Mouse (Mus musculus) heart, adult 18-20 months (tissue): Measurements from ENCODE around the gene Cit. TPM values are rescaled to one million over a fixed set of nuclear protein-coding genes. Genes with fewer than 3 reads are reported as not detected.

Source experiments
- DNase-seq, 2 experiments: peaks; one replicate each; pipeline ENCODE4 v3.0.0; 2021 to 2022; ENCODE audit warnings: mixed read lengths in 1 of 2
- total RNA-seq, 2 experiments: library from RNA; stranded (reverse); gene quantifications; 2 replicates each; pipeline ENCODE4 v1.2.3; 2021

Cit gene
- total RNA-seq, 2 experiments from 2014 or later = 0.77 to 1.0 TPM

DNA sequence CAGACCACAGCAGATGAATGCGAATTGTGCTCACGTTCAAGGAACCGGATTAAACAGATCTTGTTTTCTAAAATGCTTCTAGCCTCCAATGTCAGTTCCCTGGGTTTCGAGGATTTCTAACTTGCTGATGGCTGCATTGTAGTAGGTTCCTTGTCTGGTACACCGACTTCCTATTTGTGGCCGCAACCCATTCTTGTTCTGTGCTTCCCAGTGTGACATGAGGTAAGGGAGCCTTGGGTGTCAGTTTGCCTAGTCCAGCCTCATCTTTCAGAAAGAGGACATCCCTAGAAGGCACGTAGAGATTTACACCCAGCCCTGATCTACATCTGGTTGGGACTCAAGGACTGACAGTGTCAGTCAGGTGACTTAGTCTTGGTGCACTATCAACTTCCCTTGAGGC lies 166.6 kb downstream of the Cit start:
- peak in 1 of 2 experiments; percentile 34 for DNase-seq

DNA sequence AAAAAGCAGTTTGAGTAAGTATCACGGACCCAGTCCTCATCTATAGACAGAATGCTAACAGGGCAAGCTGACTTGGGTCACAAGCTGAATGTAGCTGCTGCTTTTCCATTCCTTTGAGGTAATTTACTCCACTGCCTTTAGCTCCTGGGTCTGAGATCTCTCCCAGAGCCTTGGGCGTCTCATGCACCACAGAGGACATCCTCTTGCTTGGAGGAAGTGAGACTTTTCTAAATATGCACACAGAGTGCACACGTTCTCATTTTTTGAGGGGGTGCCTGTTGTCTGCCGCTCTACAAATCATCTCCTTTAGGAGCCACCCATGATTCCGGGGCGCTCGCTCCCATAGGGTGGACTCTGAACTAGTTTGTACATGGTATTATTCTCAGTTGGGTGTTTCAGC lies 167.4 kb downstream of the Cit start:
- DNase-seq = no peak

DNA sequence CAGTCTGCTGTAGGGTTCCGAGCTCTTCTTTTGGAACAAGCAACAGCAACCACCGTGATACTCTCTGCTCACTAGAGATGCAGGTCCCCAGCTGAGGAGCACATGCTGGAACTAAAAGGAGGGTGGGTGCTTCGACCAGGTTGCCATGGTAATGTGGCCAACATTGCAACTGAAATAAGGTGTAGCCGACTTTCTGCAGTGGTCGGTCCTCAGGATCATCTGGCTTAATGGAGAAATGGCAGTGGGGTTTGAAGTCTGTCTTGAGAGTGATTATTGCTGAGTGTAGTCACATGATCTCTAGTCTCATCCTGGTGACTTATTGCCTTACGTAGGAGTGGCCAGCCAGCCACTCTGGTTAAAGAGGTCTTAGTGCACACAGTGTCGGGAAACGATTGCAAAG lies 168.7 kb downstream of the Cit start:
- no peak for DNase-seq

DNA sequence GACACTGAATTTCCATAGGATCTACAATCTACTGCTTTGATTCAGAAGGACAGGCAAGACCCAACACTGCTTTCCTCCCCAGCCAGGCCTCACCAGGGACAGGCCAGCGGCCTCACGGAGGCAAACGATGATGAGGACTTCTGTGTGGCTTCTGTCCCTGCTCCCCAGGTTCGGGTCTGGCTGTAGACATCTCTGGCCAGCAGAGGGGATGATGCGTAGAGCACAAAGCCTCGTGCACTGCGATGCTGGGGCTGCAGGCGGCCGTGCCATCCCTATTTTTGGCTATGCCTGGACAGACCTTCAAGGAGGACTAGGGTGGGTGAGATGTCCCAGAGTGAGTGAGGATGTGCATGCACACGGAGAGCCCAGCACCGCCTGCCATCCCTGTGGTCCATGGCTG lies 169.2 kb downstream of the Cit start:
- no peak for DNase-seq

DNA sequence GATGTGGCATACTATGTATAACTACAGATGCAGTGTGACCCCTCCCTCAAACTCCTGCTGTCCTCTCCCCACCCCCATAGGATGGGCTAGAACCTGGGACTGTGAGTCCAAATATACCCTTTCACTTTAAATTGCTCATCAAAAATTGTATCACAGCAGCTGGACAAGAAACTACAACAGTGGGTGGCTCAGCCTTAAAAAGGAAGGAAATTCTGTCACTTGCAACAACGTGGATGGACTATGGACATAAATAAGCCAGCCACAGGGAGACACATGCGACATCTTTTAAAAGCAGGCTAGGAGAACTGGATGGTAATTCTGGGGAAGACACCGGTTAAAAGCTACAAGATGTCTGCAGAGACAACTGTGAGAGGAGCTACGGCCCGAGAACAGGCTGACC lies 171.5 kb downstream of the Cit start:
- DNase-seq = no peak

DNA sequence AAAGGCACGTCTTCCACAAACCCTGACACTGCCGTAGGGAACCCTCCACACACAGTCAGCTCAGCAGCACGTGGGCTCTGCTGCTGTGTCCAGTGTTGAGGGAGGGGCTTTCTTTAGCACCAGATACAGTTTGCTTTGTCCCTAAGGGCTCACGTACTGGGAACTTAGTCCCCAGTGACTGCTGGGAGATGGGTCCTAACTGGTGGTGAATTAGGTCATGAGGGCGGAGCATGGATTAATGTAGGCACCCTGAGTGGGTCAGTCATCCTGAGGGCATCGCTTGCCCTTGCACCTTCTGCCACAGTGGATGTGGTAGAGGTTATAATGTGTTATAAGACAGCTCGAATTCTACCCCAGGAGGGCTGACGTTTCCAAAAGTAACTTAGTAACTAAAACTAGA lies 172.3 kb downstream of the Cit start:
- no peak for DNase-seq

DNA sequence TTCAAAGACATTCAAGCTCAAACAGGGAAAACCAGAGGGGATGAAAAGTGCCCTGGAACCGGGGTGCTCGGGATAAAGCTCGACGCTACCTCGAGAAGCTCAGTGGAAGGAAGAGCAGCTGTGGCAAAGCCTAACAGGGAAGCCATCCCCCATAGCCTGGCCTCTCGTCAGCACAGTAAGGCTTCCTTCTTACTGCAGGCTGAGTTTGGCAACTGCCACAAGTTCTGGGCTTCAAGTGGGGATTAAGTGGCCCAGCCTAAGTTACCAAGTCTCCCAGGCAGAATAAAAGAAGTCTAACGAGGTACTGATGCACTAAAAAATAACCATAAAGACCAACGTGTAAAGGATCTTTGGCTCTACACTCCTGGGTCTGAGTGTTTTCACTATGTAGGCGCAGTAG lies 173.1 kb downstream of the Cit start:
- DNase-seq = no peak

DNA sequence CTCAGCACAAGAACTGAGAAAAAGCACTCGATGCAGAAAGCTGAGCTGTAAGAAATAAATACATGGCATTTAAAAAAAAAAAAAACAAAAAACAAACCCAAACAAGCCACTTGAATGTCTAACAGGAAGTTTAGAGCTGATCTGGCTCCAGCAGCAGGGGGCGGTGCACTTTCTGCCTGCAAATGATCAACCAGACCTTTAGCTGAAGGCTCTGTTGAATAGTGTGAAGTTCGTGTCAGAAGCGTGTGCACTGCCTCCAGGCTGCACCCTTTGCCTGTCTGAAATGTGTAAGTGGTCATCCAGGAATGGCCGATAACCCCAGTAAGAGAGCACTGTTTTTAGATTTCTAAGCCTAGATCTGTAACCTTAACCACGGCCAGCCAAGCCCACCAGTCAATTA lies 173.7 kb downstream of the Cit start:
- DNase-seq = no peak

DNA sequence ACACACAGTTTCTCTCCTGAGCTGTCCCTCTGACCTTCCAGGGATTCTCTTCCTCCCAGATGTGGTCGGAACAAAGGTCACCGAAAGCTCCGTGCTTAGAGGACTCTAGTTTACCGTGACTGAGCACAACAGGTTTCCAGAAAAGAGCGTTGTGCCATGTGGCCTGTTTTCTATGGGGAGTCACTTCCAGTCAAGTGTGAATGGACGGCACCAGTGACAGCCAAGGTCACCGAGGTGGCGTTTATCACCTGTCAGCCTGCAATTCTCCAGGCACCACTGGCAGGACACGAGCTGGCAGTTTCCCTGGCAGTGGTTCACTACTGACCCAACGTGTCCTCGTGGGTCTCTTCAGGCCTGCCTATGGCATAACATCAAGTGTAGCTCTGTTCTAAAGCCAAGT lies 174.3 kb downstream of the Cit start:
- peak; percentile 76 to 88 for DNase-seq

DNA sequence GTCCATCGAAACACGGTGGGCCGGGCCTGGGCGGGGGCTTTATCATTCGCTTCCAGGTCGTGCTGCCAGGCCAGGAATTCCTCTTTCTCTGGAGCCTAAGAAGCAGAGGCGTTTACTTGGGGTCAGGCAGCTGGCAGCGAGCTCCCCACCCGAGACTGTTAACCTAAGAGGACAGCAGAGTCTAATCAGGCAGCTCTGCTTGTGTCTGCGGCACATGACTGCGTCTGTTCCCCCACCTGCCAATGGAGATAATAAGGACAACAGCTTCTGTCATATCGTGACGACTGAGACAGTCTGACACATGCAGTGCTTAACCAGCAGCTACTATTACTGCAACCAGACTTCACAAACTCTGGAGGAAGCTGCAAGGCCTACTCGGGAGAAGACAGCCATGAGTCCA lies 176.5 kb downstream of the Cit start:
- peak; percentile 47 to 58 for DNase-seq

DNA sequence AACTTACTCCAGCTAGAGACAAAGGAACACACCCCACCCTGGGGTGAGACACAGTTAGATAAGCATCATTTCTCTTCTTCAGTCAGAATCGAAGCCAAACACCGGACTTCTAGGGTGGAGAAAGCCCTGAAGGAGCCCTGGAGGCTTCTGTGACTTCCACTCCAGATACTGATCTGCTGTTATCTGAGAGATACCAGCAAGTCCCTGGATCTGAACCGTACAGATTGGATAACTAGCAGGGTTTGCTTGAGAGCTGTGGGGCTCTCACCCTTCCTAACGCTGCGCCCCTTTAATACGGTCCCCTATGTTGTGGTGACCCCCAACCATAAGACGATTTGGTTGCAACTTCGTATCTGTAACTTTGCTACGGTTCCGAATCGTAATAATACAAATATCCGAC lies 177.1 kb downstream of the Cit start:
- no peak for DNase-seq

DNA sequence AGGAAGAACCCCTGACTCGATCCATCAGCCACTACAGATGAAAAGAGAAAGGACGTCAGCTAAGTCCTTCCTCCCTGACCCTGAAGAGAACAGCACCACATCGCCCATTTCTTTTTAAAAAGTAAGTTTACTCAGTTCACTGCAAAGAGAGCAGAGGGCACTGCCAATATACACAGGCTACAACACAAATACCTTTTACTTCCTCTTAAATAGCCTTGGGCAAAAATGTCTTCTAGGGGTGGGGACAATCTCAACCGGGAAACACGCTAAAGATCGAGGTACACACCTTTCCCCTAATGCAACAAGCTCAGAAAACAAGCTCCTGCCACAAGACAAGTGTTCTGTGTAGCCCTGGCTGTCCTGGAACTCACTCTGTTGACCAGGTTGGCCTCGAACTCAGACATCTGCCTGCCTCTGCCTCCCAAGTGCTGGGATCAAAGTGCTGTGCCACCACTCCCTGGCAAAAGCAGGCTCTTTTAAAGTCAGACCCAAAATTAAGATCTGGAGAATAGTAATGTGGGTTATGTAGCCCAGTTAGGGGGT lies 177.7 kb downstream of the Cit start:
- no peak for DNase-seq

DNA sequence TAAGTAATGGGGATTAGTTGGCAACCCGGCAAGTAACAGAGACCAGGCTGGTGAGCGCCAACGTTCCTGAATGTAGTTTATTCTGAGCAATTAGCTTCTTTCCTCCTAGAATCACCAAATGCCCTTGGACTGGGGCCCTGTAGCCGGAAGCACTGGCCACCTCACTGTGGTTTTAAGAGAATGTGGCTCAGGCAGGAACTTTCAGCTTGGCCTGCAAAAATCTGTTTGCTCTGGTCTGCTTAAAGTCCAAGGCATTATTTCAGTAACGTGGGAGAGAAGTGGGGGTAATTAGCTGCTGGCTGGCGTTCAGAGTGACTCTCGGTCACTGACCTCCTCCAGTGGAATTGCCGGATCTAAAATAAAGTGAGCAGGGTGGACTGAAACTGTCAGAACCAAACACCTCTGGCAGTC lies 178.2 kb downstream of the Cit start:
- DNase-seq = peak in 1 of 2 experiments; percentile 30

DNA sequence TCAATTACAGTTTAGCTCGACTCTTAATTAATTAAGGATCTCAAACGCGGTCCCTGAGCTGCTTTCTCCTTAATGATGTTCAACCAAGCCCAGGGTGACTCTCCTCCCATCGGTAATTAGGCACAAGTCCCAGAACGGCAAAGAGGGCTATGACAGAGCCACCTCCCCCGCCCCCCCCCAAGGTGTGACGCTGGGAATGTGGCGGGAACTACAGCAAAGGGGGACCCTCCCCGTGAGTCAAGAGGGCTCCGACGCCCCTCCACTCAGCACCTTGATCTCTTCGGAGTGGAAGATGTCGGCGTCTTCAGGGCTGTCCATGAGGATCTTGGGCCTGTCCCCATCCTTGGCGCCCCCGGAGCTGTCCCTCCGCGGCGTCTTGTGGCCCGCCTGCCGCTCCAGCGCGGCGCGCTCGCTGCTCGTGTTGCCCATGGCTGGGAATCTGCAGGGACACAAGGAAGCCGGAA lies 178.8 kb downstream of the Cit start:
- no peak for DNase-seq

DNA sequence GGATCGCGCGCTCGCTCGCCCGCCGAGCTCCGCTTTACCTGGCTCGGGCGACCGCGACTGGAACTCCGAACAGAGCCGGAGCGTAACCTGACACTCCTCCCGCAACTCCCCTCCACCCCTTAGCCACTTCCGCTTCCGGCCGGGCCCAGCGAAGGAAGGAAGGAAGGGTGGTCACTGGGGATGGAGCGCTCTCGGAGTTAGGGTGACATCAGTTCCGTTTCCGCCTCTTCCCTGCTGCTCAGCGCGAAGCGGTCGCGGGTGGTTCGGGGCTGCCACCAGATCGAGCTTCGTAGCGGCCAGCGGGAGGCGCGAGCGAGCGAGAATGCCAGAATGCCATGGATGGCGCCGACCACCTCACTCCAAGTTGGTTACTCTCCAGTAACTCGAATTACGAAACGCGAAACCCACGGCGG lies 179.3 kb downstream of the Cit start, which contains the start of gene Prkab1:
Prkab1 (minus strand) TSS at position 182 of the 413 bp plus-strand sequence.
- peak; percentile 94 to 97 for DNase-seq

DNA sequence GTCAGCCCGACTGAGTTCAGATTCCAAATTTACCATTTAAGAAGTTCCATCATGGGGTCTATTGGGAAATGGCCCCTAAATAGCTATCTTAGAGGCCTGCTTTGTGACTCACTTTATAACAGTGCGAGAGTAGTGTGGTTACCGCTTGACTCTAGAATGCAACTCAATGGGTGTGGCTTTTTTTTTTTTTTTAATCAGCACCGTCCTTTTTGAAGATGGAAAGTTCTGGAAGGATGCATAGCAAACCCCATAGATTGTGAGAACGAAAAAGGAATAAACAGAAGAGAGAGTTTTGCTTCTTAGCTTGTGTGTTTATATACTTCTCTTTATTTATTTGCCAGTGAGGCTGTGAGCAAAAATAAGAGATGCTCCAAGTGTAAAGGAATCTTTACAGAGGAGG lies 181.0 kb downstream of the Cit start:
- DNase-seq = no peak

DNA sequence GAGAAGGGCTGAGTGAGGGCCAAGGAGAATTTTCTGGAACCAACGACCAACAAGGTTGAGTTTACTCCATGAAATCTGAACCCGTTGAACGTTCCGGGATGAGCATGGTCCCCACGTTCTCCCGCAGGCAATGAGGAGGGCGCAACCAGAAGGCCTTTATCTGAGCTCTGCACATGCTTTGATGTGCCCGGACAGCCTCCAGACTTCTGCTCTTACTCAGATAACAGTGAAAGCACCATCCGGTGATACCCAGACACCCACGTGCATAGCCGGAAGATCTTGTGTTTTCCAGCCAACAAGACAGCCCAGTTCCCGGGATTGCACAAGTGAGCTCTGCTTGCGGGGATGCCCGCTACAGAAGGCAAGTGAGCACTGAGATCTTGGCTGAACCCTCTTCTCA lies 181.5 kb downstream of the Cit start:
- DNase-seq = no peak

DNA sequence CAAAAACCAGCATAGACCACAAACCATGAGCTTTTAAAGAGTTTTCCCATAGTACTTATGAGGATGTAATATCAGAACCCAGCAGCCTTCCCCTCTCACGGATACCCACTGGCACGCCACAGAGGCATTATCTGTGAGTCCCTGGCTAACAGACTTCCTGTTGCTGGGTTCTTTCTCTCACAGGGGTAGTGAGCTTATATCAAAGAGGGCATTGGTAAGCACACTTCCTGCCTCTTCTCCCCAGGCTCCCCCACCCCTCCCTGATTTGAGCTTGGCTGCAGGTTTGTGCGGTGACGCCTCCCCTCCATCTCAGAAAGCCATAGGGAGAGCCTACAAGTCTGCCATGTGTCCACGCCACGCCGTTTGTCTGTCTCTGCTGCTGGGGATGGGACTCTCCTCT lies 184.0 kb downstream of the Cit start:
- DNase-seq = no peak

DNA sequence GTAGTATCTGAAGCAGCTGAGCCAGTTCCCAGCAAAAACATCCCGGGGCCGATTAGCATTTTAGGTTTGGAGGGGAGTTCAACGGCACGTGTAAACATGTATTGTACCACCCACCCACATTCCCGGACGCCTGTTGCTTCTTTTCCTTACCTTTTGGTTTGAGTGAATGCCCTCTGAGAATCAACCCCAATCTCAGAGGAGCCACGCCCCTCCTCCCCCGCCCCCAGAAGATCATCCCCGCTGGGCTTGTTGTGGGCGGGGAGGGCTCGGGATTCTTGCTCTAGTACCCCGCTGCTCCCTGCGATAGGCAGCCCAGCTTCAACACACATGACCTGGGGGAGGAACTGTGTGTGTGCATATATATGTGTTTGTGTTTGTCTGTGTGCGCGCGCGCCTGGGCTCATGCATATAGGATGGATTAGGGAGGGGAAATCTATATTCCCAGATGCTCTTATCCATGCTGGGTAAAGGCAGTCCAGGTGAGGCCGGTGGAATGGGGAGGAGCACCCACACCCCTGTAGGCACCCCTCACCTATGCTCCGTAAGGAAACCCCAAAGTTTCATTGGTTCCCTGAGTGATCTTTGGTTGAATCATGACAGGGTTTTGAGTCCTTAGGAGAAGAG lies 185.6 kb downstream of the Cit start:
- no peak for DNase-seq

DNA sequence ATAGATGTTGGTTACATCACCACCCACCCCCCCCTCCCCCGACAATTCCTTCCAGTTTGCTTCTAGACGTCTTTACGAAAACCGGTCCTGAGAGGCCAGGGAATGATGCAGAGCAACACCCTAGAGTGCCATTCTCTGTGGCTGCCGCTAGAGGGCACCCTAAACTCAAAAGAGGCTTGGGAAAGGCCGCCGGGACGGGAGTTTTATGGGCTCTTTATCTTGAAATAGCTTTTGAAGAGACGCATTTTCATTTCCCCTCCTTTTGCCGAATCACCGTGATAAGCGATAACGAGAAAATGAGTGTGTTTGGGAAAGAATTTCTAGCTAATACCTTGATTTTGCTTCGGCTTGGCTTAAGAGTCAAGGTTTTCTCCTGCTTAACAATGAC lies 186.1 kb downstream of the Cit start:
- peak; percentile 62 to 78 for DNase-seq

DNA sequence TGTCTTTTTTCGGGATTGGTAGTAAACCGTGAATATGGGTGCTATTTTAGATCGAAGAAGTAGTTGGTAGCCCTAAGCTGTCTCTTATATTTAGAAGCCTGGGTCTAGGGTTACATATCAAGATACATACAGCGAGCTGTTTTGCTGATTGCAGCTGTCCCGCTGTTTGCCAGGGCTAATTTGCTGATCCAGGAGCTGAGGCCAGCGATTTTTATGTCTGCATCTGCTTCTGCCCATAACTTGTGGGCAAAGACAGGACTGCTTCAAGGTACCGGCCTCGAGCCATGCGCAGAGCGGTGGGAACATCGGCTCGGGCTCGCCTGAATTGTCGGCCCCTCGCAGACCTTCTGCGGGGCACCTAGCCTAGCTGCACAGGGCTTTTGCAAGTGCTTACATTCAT lies 191.4 kb downstream of the Cit start:
- DNase-seq = no peak

DNA sequence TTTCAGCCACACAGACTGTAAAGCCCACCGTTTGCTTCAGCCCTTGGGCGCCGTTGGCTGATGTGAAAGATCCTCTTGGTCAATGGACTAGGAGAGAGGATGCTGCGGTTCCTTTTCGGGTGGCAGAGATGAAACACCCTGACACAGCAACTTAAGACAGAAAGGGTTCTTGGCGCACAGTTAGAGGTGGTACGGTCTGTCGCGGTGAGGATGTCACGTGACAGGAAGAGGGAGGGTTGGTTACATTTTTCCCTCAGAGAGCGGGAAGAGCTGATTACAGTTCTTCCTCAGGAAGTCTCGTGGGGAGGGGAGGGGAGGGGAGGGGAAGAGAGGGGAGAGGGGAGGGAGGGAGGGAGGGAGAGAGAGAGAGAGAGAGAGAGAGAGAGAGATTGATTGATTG lies 192.7 kb downstream of the Cit start:
- no peak for DNase-seq

DNA sequence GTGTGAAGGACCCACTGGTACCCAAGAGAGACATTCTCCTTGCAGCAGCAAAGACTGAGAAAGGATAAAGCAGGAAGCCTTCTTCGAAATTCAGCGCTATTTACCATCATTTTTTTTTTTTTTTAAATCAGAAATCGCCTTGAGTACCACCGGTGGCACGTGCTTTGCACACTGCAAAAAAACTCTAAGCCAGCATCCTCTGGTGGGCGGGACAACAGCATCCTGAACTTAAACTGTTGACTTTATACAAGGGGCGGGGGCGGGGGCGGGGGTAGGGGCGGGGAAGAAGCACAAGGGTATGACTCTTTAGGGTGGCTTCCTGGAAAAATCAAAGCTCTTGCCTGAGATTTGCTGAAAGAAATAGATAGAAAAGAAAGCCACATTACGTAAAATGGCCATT lies 194.6 kb downstream of the Cit start:
- DNase-seq = no peak

DNA sequence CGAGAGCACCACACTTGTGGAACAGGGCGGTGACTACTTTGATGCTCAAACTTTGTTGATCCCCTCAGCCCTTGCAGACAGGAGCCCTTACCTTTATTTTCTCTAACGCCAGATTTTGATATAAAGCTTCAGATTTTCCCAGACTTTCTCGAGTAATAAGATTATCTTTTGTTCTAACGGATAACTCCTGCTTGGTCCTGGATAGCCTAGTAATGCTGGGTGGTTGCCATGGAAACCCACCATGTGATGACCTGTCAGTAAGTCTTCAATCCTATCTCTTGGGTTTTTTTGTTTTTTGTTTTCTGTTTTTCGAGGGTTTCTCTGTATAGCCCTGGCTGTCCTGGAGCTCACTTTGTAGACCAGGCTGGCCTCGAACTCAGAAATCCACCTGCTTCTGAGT lies 197.2 kb downstream of the Cit start:
- DNase-seq = no peak

DNA sequence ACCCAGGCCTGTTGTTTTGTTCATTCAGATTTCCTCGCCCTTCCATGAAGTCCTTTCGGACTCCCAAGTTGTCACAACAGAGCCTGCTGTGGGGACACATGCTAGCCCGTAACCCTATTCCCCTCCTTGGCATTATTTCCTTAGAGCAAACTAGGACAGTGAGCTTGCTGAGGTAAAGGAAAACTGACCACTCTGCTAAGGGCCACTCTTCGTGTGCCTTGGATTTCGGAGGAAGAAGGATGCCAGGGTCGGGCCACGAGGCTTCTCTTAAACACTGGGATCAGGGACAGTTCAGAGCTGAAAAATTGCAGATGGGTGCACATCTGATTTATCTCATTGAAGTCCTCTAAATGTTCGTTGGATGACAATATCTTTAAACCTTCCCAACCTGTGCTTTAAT lies 200.5 kb downstream of the Cit start:
- no peak for DNase-seq
